Mouse (Mus musculus) lung, adult 2 months (tissue): ENCODE data around the gene Pdzd7.

Experiments
- CTCF ChIP-seq: fragments of 200-500 bp; IDR thresholded peaks from 2 replicates; pipeline ENCODE4 v1.5.1; 2011; ENCODE audit warnings: mild to moderate bottlenecking, low read length, control low read depth; ENCODE audit not compliant: insufficient read depth
- POLR2A ChIP-seq: fragments of 200-500 bp; IDR thresholded peaks from 2 replicates; pipeline ENCODE4 v1.6.1; 2011; ENCODE audit warnings: low read depth, mild to moderate bottlenecking, control low read depth, low read length, borderline replicate concordance; ENCODE audit errors: extremely low read depth

GRCm38 (mm10) chr19:45010646-45011045 is 34.9 kb downstream of the Pdzd7 start:
- TF ChIP-seq CTCF (no peak), POLR2A (no peak)
